Mouse (Mus musculus): ENCODE data around the gene Dguok. TPM values are rescaled to one million over a fixed set of nuclear protein-coding genes. Genes with fewer than 3 reads are reported as not detected.

Gene Dguok
- polyA plus RNA-seq, 1 experiment from 2014 or later = 74.4 TPM

DNA sequence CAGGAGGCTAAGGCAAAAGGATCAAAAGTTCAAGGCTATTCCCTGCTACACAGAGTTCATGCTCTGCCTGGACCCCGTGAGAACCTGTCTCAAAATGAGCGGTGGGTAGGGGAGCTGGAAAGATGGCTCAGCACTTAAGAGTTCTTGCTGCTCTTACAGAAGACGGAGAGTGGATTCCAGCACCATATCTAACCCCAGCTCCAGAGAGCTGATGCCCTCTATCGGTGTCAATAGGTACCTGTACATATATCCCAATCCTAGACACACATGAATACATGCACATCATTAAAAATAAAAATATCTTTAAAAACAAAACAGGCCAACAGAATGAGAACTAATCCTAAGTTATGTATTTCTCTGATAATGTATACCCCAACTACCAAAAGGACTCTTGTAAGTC is 28.6 kb downstream of the Dguok start:
- WGBS = 62% methylated on average over 4 of the region's 4 CpGs
- no peaks in the 10 kb centered on the region for H3K9me3 ChIP-seq (replicated peaks)
- no peak overlapping the region for H3K4me3 ChIP-seq (replicated peaks)
- no peak overlapping the region for H3K27ac ChIP-seq (replicated peaks)
- H3K36me3 ChIP-seq = peaks cover 41% of the 10 kb centered on the region
- H3K4me2 ChIP-seq = no peak overlapping the region
- H3K9ac ChIP-seq (replicated peaks) = no peak overlapping the region
- no peaks in the 10 kb centered on the region for H3K4me1 ChIP-seq
- no peak for ATAC-seq (ENCODE audit: low FRiP score)
- H3K27me3 ChIP-seq (replicated peaks) = no peaks in the 10 kb centered on the region

DNA sequence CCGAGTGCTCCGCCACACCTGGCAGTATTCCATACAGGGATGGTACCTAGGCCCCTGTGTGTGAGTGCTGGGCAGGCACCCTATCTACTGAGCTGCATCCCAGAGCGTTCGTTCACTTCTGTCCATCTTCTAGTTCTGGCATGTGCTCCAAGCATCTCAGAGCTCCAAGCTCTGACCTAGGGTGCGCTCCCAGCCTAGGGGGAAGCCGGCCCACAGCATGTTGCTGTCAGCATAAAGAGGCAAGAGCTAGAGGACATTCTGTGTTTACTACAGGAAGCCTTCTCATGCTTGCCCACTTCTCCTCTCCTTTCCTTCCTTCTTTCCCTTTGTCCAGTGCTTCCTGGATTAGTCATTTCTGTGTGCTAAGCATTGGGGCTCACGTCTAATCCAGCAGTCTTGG is 31.3 kb downstream of the Dguok start:
- Histone ChIP-seq H3K9me3 (replicated peaks) (no peaks in the 10 kb centered on the region), H3K36me3 (peaks cover 13% of the 10 kb centered on the region), H3K27ac (replicated peaks) (no peak overlapping the region), H3K4me1 (no peaks in the 10 kb centered on the region), H3K4me3 (replicated peaks) (no peak overlapping the region), H3K9ac (replicated peaks) (no peak overlapping the region), H3K27me3 (replicated peaks) (no peaks in the 10 kb centered on the region), H3K4me2 (no peak overlapping the region)
- no peak for ATAC-seq (ENCODE audit: low FRiP score)
- WGBS = 79% methylated on average over 7 of the region's 7 CpGs

DNA sequence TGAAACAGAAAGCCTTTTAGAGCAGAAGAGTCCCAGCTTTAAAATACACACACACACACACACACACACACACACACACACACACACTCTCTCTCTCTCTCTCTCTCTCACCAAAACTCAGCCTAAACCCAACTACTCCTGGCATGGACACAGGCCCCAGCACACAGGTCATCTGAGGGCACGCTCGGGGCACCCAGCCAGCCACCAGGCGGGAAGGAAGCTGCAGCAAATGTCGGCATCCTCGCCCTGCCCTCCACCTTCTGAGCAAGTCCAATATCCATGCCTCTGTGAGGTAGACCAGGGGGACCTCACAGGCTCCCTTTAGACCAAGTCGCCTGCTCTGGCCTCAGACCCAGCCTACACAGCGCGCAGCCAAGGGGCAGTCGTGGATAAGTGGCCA is 33.5 kb downstream of the Dguok start:
- H3K4me2 ChIP-seq = no peak overlapping the region
- H3K36me3 ChIP-seq = no peaks in the 10 kb centered on the region
- no peaks in the 10 kb centered on the region for H3K4me1 ChIP-seq
- 82% methylated on average over 9 of the region's 9 CpGs for WGBS
- ATAC-seq (ENCODE audit: low FRiP score) = no peak
- H3K27ac ChIP-seq (replicated peaks) = no peak overlapping the region
- no peaks in the 10 kb centered on the region for H3K27me3 ChIP-seq (replicated peaks)
- no peaks in the 10 kb centered on the region for H3K9me3 ChIP-seq (replicated peaks)
- no peak overlapping the region for H3K4me3 ChIP-seq (replicated peaks)
- no peak overlapping the region for H3K9ac ChIP-seq (replicated peaks)

DNA sequence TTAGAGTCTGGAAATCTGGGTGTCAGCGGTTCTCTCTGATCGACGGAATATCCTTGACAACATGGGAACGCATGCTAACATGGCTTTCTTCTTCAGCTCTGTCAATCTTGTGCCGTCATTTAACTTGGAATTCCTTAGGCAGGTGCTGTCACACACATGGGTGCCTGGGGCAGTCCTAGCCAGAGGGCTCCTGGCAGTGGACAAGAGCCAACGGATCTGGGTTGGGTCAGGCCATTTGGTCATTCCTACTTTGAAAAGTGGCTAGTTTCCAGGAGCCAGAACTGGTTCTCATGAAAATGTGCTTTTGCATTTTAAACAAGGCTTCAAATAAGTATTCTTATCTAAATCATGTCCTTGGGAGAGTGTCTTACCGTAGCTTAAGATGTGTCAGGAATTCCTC is 35.0 kb downstream of the Dguok start:
- H3K36me3 ChIP-seq = no peaks in the 10 kb centered on the region
- no peak overlapping the region for H3K4me2 ChIP-seq
- H3K9me3 ChIP-seq (replicated peaks) = no peaks in the 10 kb centered on the region
- no peak overlapping the region for H3K27ac ChIP-seq (replicated peaks)
- no peak for ATAC-seq (ENCODE audit: low FRiP score)
- H3K9ac ChIP-seq (replicated peaks) = no peak overlapping the region
- 91% methylated on average over 7 of the region's 7 CpGs for WGBS
- H3K4me3 ChIP-seq (replicated peaks) = no peak overlapping the region
- no peaks in the 10 kb centered on the region for H3K4me1 ChIP-seq
- no peaks in the 10 kb centered on the region for H3K27me3 ChIP-seq (replicated peaks)

DNA sequence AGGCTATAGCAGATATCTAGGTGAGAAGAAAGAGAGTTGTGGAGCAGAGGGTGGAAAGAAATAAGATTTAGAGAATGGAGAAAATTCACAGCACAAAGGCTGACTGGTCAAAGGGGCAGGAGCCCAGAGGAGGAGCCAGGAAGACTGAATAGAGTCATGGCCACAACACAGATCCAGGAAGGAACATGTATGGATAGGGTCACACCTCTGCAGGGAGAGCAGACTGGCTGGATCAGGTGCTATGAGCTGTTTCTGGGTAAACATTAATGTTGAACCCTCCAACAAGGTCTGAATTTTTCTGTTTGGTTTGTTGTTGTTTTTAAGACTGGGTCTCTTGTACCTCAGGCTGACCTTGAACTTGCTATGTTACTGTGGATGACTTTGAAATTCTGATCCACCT is 42.8 kb downstream of the Dguok start:
- Histone ChIP-seq H3K4me3 (replicated peaks) (no peak overlapping the region), H3K4me1 (no peaks in the 10 kb centered on the region), H3K27ac (replicated peaks) (no peak overlapping the region), H3K9ac (replicated peaks) (no peak overlapping the region), H3K36me3 (no peaks in the 10 kb centered on the region), H3K9me3 (replicated peaks) (no peaks in the 10 kb centered on the region), H3K4me2 (no peak overlapping the region), H3K27me3 (replicated peaks) (no peaks in the 10 kb centered on the region)
- no peak for ATAC-seq (ENCODE audit: low FRiP score)

DNA sequence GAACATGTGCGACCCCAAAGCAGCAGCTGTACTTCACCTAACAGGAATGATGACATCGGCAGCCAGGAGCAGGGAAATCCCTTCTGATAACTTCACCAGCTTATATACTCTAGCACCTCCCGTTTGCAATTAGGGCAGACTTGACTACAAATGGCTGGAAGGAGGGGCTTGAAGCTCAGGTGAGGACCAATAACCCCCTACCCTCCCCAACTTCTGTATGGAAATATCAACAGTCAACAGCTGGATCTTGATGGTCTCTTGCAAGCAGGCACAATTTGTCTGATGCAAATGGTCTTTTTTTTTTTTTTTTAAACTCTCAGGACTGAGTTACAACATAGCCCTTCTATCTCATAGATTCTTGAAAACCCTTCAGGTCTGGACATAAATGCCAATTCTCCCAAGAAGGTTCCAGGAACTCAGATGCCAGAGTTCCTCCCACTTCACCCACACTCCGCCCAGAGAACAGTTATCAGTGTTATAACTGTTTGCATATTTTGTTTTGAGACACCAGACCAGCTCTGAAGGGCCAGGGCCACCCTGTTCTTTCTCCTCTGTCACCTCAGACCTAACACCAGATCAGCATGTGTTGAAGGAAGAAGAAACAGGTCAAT is 47.6 kb downstream of the Dguok start, which contains the start of gene Tet3:
Tet3 (minus strand) TSS at position 51 of the 611 bp plus-strand sequence.
- 87% methylated on average over 4 of the region's 4 CpGs for WGBS
- no peak within 1 kb of the TSS for H3K4me3 ChIP-seq (replicated peaks)
- no peaks in the 10 kb centered on the region for H3K9me3 ChIP-seq (replicated peaks)
- peak within 1 kb of the TSS; percentile 94; the same call in 1 of the 2 replicates for H3K4me2 ChIP-seq
- no peaks in the 10 kb centered on the region for H3K36me3 ChIP-seq
- no peak within 1 kb of the TSS for H3K9ac ChIP-seq (replicated peaks)
- peaks cover 27% of the 10 kb centered on the region for H3K4me1 ChIP-seq
- no peaks in the 10 kb centered on the region for H3K27me3 ChIP-seq (replicated peaks)
- no peak for ATAC-seq (ENCODE audit: low FRiP score)
- H3K27ac ChIP-seq (replicated peaks) = no peak within 1 kb of the TSS

DNA sequence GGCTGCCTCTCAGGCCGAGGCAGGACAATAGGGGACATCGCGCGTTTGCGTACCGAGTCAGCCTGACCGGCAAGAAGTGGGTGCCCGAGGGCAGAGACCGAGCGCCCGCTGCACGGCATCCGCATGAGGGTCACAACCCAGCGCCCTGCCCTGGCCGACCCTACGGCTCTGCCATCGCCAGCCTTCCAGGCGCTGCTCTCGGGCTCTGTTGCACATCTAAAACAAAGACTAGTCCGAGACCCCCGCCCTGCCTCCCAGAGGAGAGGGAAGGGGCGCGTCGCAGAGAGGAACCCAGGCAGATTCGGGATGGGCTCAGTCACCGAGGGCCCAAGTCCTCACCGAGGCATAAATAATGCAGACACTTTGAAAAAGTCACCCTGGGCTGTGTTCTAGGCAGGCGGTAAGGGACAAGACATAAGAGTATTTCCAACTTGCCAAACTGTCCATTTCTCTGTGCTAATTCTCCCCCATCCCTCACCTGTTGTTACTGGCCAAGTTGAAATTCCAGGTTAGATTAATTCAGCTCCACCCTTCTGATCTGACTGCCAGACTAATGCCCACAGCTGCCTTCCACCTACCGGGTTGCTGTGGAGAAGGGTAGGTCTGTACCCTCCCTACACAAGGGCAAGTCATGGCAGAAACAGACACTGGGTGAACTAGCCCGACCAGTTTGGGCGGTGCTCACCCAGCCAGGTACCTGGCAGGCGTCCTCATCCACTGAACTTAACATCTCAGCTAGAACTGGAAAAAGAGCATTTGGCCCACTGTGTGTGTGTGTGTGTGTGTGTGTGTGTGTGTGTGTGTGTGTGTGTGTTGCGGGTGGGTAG is 49.6 kb downstream of the Dguok start:
- Histone ChIP-seq H3K4me1 (peaks cover 44% of the 10 kb centered on the region), H3K9me3 (replicated peaks) (no peaks in the 10 kb centered on the region), H3K4me3 (replicated peaks) (peak overlapping the region; percentile 78), H3K36me3 (no peaks in the 10 kb centered on the region), H3K9ac (replicated peaks) (peak overlapping the region; percentile 91), H3K27me3 (replicated peaks) (no peaks in the 10 kb centered on the region), H3K4me2 (peak overlapping the region; percentile 94), H3K27ac (replicated peaks) (peak overlapping the region; percentile 93)
- ATAC-seq (ENCODE audit: low FRiP score) = peak; percentile 42
- 6% methylated on average over 33 of the region's 33 CpGs for WGBS

DNA sequence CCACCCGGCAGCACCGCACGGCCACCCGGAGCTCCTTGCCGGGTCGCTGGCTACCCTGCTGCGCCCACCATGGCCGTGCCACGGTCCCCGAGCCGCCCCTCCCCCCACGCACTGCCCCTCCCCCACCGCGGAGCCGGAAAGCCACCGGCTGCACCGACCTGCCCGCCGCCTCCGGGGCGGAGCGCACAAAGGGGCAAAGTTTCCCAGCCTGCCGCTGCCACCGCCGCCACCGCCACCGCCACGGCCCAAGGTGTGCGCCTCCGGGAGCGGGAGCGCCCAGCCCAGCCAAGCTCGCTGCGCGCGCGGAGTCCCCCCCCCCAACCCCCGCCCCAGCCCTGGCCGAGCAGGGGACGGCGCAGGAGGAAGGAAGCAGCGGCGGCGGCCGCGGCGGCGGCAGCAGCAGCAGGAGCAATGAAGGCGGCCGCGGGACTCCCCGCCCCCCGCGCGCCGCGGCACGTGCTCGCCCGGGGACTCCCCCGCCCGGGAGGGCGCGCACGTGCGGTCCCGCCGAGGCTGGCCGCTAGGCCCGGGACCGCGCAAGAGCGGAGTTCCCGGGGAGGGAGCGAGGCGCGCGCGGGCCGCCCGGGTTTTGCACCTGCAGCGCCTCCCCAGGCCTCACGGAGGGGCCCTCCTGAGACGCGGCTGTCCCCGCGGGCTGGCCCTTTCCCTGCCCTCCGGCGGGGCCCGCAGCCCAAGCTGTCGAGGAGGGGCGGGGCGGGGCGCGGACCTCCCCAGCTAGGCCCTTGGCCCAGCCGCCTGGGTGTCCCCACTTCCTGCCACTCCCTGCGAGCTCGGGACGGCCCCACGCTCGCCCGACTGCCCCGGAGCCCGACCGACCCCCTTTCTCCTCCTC is 50.4 kb downstream of the Dguok start:
- peaks cover 53% of the 10 kb centered on the region for H3K4me1 ChIP-seq
- H3K27me3 ChIP-seq (replicated peaks) = no peaks in the 10 kb centered on the region
- no peaks in the 10 kb centered on the region for H3K36me3 ChIP-seq
- H3K27ac ChIP-seq (replicated peaks) = peak overlapping the region; percentile 93
- peak overlapping the region; percentile 91 for H3K9ac ChIP-seq (replicated peaks)
- peak overlapping the region; percentile 78 for H3K4me3 ChIP-seq (replicated peaks)
- no peaks in the 10 kb centered on the region for H3K9me3 ChIP-seq (replicated peaks)
- WGBS = 0% methylated on average over 52 of the region's 105 CpGs
- peak overlapping the region; percentile 94 for H3K4me2 ChIP-seq
- ATAC-seq (ENCODE audit: low FRiP score) = peak; percentile 79

DNA sequence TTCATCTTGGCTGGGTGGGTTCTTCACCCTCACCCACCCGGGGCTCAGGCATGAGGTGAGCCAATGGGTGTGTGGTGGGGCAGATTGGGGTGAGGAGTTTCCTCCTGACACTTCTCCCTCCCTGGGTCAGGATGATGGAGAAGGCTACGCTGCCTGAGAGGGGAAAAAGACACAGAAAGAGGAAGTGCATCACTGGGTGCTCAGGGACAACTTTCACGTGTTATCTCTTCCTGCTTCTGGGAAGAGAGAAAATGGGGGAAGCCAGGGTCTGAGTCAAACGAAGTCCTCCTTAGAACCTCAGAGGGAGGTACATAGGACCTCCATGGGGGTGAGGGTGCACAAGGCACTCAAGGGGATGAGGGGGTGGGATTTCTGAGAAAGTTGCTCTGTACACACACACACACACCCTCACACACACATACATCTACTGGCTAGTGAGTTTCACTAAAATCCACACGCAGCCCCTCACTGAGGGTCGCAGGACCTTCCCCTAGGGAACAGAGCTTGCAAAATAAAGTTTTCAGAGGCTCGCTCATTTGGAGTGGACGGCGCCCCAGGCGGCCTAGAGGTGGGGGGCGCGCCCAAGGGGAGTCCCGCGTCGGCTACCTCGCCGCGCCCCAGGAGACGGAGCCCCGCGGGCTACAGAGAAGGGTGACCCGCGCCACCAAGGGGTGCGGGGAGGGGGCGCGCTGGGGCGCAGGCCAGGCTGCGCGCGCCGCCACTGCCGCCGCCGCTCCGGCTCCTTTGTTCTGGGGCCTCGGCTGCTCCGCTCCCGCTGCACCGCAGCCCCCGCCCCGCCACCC is 51.2 kb downstream of the Dguok start:
- Histone ChIP-seq H3K4me3 (replicated peaks) (peak overlapping the region; percentile 78), H3K4me1 (peaks cover 61% of the 10 kb centered on the region), H3K36me3 (no peaks in the 10 kb centered on the region), H3K27ac (replicated peaks) (peak overlapping the region; percentile 93), H3K4me2 (peak overlapping the region; percentile 94), H3K9ac (replicated peaks) (peak overlapping the region; percentile 91), H3K27me3 (replicated peaks) (no peaks in the 10 kb centered on the region), H3K9me3 (replicated peaks) (no peaks in the 10 kb centered on the region)
- peak; percentile 46 for ATAC-seq (ENCODE audit: low FRiP score)
- WGBS = 1% methylated on average over 30 of the region's 41 CpGs

DNA sequence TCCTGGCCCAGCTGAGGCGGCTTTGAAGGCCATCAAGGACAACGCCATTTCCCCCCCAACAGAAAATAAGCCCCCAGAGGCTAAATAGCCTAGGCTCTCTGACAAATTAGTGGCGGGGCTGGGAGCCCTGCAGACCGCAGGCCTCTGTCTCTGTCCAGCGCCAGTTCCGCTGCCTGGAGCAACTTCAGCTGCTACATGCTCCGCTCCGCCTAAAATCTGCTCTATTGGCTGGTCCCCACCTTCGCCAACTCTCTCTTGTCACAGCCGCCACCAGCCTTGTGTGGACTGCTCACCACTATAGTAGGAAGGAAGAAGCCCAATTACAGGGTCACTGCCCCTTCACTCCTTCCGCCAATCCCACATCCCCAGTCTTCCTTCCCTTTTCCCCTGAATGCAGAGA is 53.1 kb downstream of the Dguok start:
- Histone ChIP-seq H3K27ac (replicated peaks) (no peak overlapping the region), H3K9me3 (replicated peaks) (no peaks in the 10 kb centered on the region), H3K9ac (replicated peaks) (peak overlapping the region; percentile 91), H3K4me1 (peaks cover 77% of the 10 kb centered on the region), H3K27me3 (replicated peaks) (no peaks in the 10 kb centered on the region), H3K4me3 (replicated peaks) (peak overlapping the region; percentile 78), H3K36me3 (no peaks in the 10 kb centered on the region), H3K4me2 (peak overlapping the region; percentile 94)
- 0 out of 2 replicates have a peak, but pooled peaks have one; percentile 4 for ATAC-seq (ENCODE audit: low FRiP score)
- 22% methylated on average over 11 of the region's 11 CpGs for WGBS

Data from neural tube, embryonic 15.5 days (tissue).